Mouse (Mus musculus) hindbrain, postnatal 0 days (tissue): ENCODE results near the gene Mex3a. TPM values are rescaled to one million over a fixed set of nuclear protein-coding genes. Genes with fewer than 3 reads are reported as not detected.

ENCODE experiments used
- ATAC-seq: fragments of 200-750 bp; cut with Nextera tagmentation; 2 replicates; pipeline ENCODE4 v1.8.0; 2017; ENCODE audit warnings: mild to moderate bottlenecking, moderate TSS enrichment, moderate library complexity
- DNase-seq: peaks from one replicate; pipeline ENCODE4 v3.0.0-alpha.2; 2015; ENCODE audit warnings: low spot score
- H3K27ac ChIP-seq: fragments of 300-500 bp; sonication (generic); 2 replicates; pipeline ENCODE4 v1.5.1; 2014; ENCODE audit warnings: mild to moderate bottlenecking
- H3K27me3 ChIP-seq: fragments of 300-500 bp; sonication (generic); 2 replicates; pipeline ENCODE4 v1.6.1; 2014; ENCODE audit warnings: low read length, mixed read lengths; ENCODE audit not compliant: insufficient read depth
- H3K36me3 ChIP-seq: fragments of 300-500 bp; sonication (generic); 2 replicates; pipeline ENCODE4 v1.6.1; 2014; ENCODE audit warnings: low read length, mixed read lengths; ENCODE audit not compliant: insufficient read depth
- H3K4me1 ChIP-seq: fragments of 300-500 bp; sonication (generic); 2 replicates; pipeline ENCODE4 v1.6.1; 2014; ENCODE audit warnings: antibody characterized with exemption, low read length, mixed read lengths; ENCODE audit not compliant: insufficient read depth
- H3K4me2 ChIP-seq: fragments of 300-500 bp; sonication (generic); 2 replicates; pipeline ENCODE4 v1.6.1; 2014; ENCODE audit warnings: low read depth, mild to moderate bottlenecking, low read length, moderate library complexity, mixed read lengths
- H3K4me3 ChIP-seq: fragments of 300-500 bp; sonication (generic); 2 replicates; pipeline ENCODE4 v1.5.1; 2014; ENCODE audit warnings: low read length
- H3K9ac ChIP-seq: fragments of 300-500 bp; sonication (generic); replicated peaks from 2 replicates; pipeline ENCODE4 v1.6.1; 2014; ENCODE audit warnings: mild to moderate bottlenecking, low read length, moderate library complexity, mixed read lengths
- H3K9me3 ChIP-seq: fragments of 300-500 bp; sonication (generic); 2 replicates; pipeline ENCODE4 v1.6.1; 2016; ENCODE audit warnings: low read length, mixed read lengths
- CTCF ChIP-seq: IDR thresholded peaks from 2 replicates; pipeline ENCODE4 v1.5.1; 2016; ENCODE audit warnings: antibody characterized with exemption, control low read depth, low read depth
- WGBS: fragments of 180-500 bp; shearing (Covaris S2); extraction: QIAGEN DNeasy Blood & Tissue Kit; methylation state at CpG from one replicate; pipeline ENCODE4 v1.1.7; 2014; 5-methylcytosine and 5-hydroxymethylcytosine counted together
- polyA plus RNA-seq: library from polyadenylated mRNA; unstranded; fragments of >200 nt; fragmentation: Nextera tagmentation; extraction: Ambion mirVana; gene quantifications from 2 replicates; pipeline ENCODE4 v1.2.1, GENCODE M21; 2015
- total RNA-seq: library from RNA; depleted of rRNA; stranded (reverse); fragments of >200 nt; gene quantifications from 2 replicates; pipeline ENCODE4 v1.2.3, GENCODE M21; 2014

Gene Mex3a
- total and polyA plus RNA-seq, 2 experiments from 2014 or later, result 15.3 to 52.3 TPM

DNA sequence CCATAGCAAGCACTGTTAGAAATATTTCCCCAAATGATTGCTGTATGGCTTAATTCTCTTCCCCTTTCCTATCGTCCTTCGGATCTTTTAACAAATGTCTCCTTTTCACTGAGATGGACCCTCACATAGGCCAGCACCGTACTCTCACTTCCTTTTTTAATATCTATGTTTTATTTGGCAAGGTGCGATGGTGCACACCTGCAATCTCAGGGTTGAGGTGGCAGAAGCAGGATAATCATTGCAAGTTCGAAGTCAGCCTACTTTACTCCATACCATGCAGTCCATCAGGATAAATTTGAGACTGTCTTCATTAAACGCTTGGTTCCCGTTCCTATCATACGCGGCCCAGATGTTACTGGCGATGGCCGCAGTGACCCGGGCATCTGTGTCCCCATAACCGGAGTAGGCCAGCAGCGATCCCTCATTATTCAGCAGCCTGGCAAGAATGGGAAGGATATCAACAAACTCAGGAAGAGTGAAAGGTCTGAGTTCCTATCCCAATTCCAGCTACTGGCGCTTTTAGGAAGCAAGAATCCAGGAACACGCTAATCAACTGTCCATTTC is 20.0 kb downstream of the Mex3a start:
- H3K4me1 ChIP-seq, result 0 out of 2 replicates have a peak, but pooled peaks cover 5% of the 10 kb centered on the region
- 25% methylated on average over 16 of the region's 16 CpGs for WGBS
- TF ChIP-seq CTCF, result no peak
- no peak for ATAC-seq
- peaks cover 13% of the 10 kb centered on the region for H3K36me3 ChIP-seq
- peak overlapping the region; percentile 97 for H3K27ac ChIP-seq
- H3K9ac ChIP-seq, result peak overlapping the region; percentile 96
- peak overlapping the region; percentile 92 for H3K4me3 ChIP-seq
- DNase-seq, result no peak
- H3K27me3 ChIP-seq, result no peaks in the 10 kb centered on the region
- peak overlapping the region; percentile 91 for H3K4me2 ChIP-seq
- no peaks in the 10 kb centered on the region for H3K9me3 ChIP-seq

DNA sequence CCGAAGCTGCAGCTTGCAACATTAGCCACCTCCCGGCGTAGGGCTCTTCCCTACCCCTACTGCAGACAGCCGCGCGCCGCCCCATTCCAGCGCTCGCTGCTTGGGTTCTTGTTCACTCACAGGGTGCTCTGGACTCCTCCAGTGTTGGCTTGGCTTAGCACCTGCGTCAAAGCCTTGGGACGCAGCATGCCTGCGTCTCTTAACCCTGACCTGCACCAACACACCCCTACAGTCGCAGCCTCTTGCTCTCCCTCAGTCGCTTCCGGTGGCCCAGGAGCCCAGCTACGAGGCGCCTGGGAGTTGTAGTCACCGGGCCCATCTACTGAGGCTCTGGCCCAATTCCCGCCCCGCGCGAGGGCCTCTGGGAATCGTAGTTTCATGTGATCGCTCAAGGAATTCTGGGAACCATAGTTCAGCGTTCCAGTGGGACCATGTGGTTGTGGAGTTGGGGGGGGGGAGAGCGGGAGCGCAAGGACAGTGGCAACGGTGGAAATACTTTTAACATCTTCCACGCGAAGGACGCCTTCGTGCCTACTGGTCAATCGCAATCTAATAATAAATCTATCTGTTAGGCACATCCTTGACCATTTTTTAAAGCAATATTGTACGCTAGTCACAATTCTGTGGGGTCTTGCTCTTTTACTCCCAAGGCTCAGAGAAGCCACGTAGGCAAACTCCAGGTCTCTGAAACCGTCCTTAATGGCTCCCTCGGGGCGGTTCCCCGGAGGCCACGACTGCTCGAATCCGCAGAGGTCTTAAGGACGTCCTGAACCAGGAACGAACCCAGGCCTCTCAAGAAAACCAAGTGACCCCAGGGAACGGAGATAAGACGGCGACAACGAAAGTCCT is 20.7 kb downstream of the Mex3a start, which contains the start of gene Lamtor2:
Gene Lamtor2 (minus strand): TSS at position 399 of the 849 bp plus-strand sequence.
- Histone ChIP-seq H3K36me3 (peaks cover 19% of the 10 kb centered on the region), H3K4me3 (peak within 1 kb of the TSS; percentile 92), H3K27ac (peak within 1 kb of the TSS; percentile 97), H3K9ac (peak within 1 kb of the TSS; percentile 96), H3K27me3 (no peaks in the 10 kb centered on the region), H3K4me2 (peak within 1 kb of the TSS; percentile 91), H3K9me3 (no peaks in the 10 kb centered on the region), H3K4me1 (0 out of 2 replicates have a peak, but pooled peaks cover 5% of the 10 kb centered on the region)
- ATAC-seq (peak; percentile 91), DNase-seq (peak; percentile 99)
- no peak for TF ChIP-seq CTCF
- under 1% methylated on average over 48 of the region's 48 CpGs for WGBS

DNA sequence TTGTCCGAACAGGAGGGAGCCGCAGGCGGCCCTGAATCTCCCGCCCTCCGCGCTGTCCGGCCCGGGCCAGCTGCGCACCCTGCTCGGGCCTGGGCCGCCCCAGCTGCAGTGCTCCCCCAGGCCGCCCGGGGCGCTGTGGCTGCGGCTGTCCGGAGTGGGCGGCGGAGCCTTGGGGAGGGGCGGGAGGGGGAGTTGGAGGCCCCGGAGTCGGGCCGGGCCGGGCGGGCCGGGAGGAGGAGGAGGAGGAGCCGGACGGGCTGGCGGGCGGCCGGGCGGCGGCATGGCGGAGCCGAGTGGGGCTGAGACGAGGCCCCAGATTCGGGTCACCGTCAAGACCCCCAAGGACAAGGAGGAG is 21.3 kb downstream of the Mex3a start, which contains the start of gene Ubqln4:
Gene Ubqln4 (plus strand): TSS at position 234 of the 355 bp plus-strand sequence.
- H3K4me1 ChIP-seq, result 0 out of 2 replicates have a peak, but pooled peaks cover 5% of the 10 kb centered on the region
- under 1% methylated on average over 31 of the region's 37 CpGs for WGBS
- H3K9ac ChIP-seq, result peak within 1 kb of the TSS; percentile 96
- TF ChIP-seq CTCF, result peak; percentile 47
- H3K27ac ChIP-seq, result peak within 1 kb of the TSS; percentile 97
- ATAC-seq (peak; percentile 89), DNase-seq (peak; percentile 93)
- no peaks in the 10 kb centered on the region for H3K27me3 ChIP-seq
- peak within 1 kb of the TSS; percentile 92 for H3K4me3 ChIP-seq
- peak within 1 kb of the TSS; percentile 91 for H3K4me2 ChIP-seq
- H3K9me3 ChIP-seq, result no peaks in the 10 kb centered on the region
- H3K36me3 ChIP-seq, result peaks cover 24% of the 10 kb centered on the region

DNA sequence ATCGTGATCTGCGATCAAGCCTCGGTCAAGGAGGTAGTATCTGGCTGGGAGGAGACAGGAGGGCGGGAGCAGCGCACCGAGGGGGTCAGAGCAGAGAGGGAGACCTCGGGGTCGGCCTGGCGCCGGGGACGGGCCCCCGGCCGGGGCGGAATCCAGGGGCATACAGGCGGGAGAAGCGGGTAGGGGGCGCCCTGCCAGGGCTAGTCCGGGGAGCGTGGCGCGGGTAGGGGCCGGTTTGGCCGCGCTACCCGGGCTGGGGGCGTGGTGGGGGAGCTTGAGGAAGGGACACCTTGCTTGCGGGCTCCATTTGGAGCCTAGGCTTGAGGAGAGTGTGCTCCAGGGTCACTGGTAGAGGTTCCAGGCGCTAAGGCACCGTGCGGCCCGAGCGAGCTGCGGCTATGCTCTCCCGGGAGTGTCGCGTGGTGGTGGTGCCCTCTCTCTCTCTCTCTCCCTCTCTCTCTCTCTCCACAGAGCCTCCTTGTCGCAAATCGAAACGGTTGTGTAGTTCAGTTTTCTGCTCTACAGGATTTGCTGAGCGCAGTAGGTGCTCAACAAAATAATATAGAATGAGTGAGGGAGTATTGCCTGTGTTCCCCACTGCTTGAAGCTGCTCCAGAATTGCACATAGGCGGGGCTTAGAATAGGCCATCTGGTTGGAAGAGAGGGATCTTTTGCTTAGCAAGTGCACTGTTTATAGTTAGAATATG is 21.8 kb downstream of the Mex3a start:
- ATAC-seq, result peak; percentile 51
- peak overlapping the region; percentile 97 for H3K27ac ChIP-seq
- peak; percentile 28 for TF ChIP-seq CTCF

DNA sequence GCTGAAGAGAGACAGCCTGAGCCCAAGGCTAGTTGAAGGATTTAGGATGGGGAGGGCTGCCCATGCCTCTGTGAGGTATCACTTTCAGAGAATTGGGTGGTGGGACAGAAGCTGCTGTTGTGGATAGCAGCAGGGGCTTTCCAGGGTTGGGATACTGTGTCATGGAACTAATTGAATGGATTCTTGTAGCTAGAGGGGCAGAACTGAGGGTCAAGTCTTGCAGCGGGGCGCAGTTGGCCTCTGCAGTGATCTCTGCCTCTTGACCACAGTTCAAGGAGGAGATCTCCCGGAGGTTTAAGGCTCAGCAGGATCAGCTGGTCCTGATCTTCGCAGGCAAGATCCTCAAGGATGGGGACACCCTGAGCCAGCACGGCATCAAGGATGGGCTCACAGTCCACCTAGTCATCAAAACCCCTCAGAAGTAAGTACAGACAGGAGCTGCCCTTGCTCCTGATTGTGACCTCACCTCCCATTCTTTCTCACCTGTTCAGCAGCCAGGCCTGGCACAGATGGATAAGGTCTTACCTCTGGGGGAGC is 22.9 kb downstream of the Mex3a start:
- no peak overlapping the region for H3K4me3 ChIP-seq
- no peaks in the 10 kb centered on the region for H3K9me3 ChIP-seq
- peak overlapping the region; percentile 91; the same call in 1 of the 2 replicates for H3K4me2 ChIP-seq
- ATAC-seq, result no peak
- 82% methylated on average over 5 of the region's 5 CpGs for WGBS
- H3K27ac ChIP-seq, result peak overlapping the region; percentile 43; the same call in 1 of the 2 replicates
- H3K4me1 ChIP-seq, result 0 out of 2 replicates have a peak, but pooled peaks cover 5% of the 10 kb centered on the region
- H3K36me3 ChIP-seq, result peaks cover 38% of the 10 kb centered on the region
- no peak for DNase-seq
- no peak for TF ChIP-seq CTCF
- H3K27me3 ChIP-seq, result no peaks in the 10 kb centered on the region
- H3K9ac ChIP-seq, result peak overlapping the region; percentile 96; the same call in 1 of the 2 replicates

More for the DNA sequence above, 21.8 kb downstream of the Mex3a start:
- DNase-seq, result peak; percentile 70
- Histone ChIP-seq H3K4me3 (peak overlapping the region; percentile 92), H3K36me3 (peaks cover 27% of the 10 kb centered on the region), H3K4me1 (0 out of 2 replicates have a peak, but pooled peaks cover 5% of the 10 kb centered on the region), H3K4me2 (peak overlapping the region; percentile 91), H3K9me3 (no peaks in the 10 kb centered on the region), H3K9ac (peak overlapping the region; percentile 96), H3K27me3 (no peaks in the 10 kb centered on the region)
- 1% methylated on average over 30 of the region's 41 CpGs for WGBS

DNA sequence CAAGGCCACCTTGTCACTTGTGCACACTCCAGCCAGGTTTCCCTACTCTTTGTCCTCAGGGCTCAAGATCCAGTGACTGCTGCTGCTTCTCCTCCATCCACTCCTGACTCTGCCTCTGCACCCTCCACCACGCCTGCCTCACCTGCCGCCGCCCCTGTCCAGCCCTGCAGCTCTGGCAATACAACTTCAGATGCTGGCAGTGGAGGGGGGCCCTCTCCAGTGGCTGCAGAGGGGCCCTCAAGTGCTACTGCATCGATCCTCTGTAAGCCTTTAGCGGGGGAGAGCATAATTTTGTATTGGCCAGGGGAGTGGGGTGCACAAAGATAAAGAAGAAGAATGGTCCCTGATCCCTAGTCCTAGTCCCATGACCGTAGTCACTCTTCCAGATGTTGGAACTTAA is 23.5 kb downstream of the Mex3a start:
- no peaks in the 10 kb centered on the region for H3K27me3 ChIP-seq
- no peak for TF ChIP-seq CTCF
- H3K9me3 ChIP-seq, result no peaks in the 10 kb centered on the region
- peaks cover 44% of the 10 kb centered on the region for H3K36me3 ChIP-seq
- H3K4me1 ChIP-seq, result 0 out of 2 replicates have a peak, but pooled peaks cover 5% of the 10 kb centered on the region
- H3K27ac ChIP-seq, result no peak overlapping the region
- DNase-seq (no peak), ATAC-seq (no peak)
- 97% methylated on average over 6 of the region's 6 CpGs for WGBS
- H3K4me3 ChIP-seq, result no peak overlapping the region
- no peak overlapping the region for H3K9ac ChIP-seq
- H3K4me2 ChIP-seq, result no peak overlapping the region
